Mouse (Mus musculus) MEL (cell line): ENCODE data around the gene Arid3b.

Experiments used
- GABPA ChIP-seq: IDR thresholded peaks from 2 replicates; pipeline ENCODE4 v1.6.1; 2012; ENCODE audit warnings: low read depth, mild to moderate bottlenecking, inconsistent platforms, low read length, improper control_type of control experiment, moderate library complexity
- JUND ChIP-seq: IDR thresholded peaks from 2 replicates; pipeline ENCODE4 v1.6.1; 2011; ENCODE audit warnings: low read depth, mild to moderate bottlenecking, improper control_type of control experiment, low read length
- MAX ChIP-seq: IDR thresholded peaks from 2 replicates; pipeline ENCODE4 v1.6.1; 2011; ENCODE audit warnings: low read length, improper control_type of control experiment
- POLR2A ChIP-seq, 2 experiments: IDR thresholded peaks; 2 replicates each; pipeline ENCODE4 v1.6.1; 2011 to 2012; ENCODE audit warnings: low read length in 2 of 2, mild to moderate bottlenecking in 2 of 2, control low read depth in 1 of 2, improper control_type of control experiment in 1 of 2, low read depth in 1 of 2, moderate library complexity in 1 of 2; ENCODE audit not compliant: control insufficient read depth in 1 of 2, insufficient read depth in 1 of 2, poor library complexity in 1 of 2
- ZC3H11A ChIP-seq: IDR thresholded peaks from 2 replicates; pipeline ENCODE4 v1.6.1; 2012; ENCODE audit warnings: low read depth, mild to moderate bottlenecking, inconsistent platforms, low read length, improper control_type of control experiment
- ZMIZ1 ChIP-seq: IDR thresholded peaks from 2 replicates; pipeline ENCODE4 v1.6.1; 2012; ENCODE audit warnings: low read depth, mild to moderate bottlenecking, inconsistent platforms, low read length, improper control_type of control experiment, moderate library complexity

DNA sequence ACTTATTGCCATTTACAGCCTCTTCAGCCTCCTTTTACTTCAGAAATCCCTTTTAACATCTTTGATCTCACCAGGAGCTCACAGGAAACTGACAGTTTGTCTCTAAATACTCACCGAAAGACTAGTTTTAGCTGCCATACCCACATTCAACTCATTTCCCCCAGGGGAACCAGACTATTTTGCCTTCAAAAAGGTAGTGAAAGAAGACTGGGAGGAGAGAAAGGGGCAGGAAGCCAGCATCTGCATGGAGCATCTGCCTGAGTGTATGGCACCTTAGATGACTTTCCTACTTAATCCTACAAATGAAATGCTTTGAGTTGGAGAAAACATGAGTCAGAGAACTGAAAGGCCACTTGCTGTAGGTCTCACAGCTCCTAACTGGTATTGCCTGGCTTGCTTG lies 22.6 kb downstream of the Arid3b start:
- TF ChIP-seq ZC3H11A (no peak), POLR2A (IDR thresholded peaks at IDR 0.05; ENCODE audit: control insufficient read depth in 1 of 2, insufficient read depth in 1 of 2, low read depth in 1 of 2, low read length in 2 of 2, poor library complexity in 1 of 2) (no peak), GABPA (no peak), MAX (no peak), ZMIZ1 (no peak), JUND (no peak)
